Mouse (Mus musculus) limb, embryonic 13.5 days (tissue): Measurements from ENCODE around the gene Sun1. TPM values are rescaled to one million over a fixed set of nuclear protein-coding genes. Genes with fewer than 3 reads are reported as not detected.

ENCODE experiments used
- ATAC-seq: fragments of 200-750 bp; cut with Nextera tagmentation; 2 replicates; pipeline ENCODE4 v1.8.0; 2017; ENCODE audit warnings: low read depth, moderate number of reproducible peaks, moderate TSS enrichment; ENCODE audit not compliant: low FRiP score
- H3K27ac ChIP-seq: fragments of 300-500 bp; sonication (generic); 2 replicates; pipeline ENCODE4 v1.5.1; 2015; ENCODE audit warnings: inconsistent platforms, mild to moderate bottlenecking, moderate library complexity
- H3K27me3 ChIP-seq: fragments of 300-500 bp; sonication (generic); 2 replicates; pipeline ENCODE4 v1.6.1; 2015; ENCODE audit warnings: mild to moderate bottlenecking, inconsistent platforms
- H3K36me3 ChIP-seq: fragments of 300-500 bp; sonication (generic); 2 replicates; pipeline ENCODE4 v1.6.1; 2015; ENCODE audit warnings: inconsistent platforms, mild to moderate bottlenecking, moderate library complexity
- H3K4me1 ChIP-seq: fragments of 300-500 bp; sonication (generic); 2 replicates; pipeline ENCODE4 v1.6.1; 2015; ENCODE audit warnings: inconsistent platforms
- H3K4me2 ChIP-seq: fragments of 300-500 bp; sonication (generic); replicated peaks from 2 replicates; pipeline ENCODE4 v1.6.1; 2015; ENCODE audit warnings: inconsistent platforms, mild to moderate bottlenecking, moderate library complexity
- H3K4me3 ChIP-seq: fragments of 300-500 bp; sonication (generic); 2 replicates; pipeline ENCODE4 v1.5.1; 2015; ENCODE audit warnings: moderate library complexity, mild to moderate bottlenecking, inconsistent platforms
- H3K9ac ChIP-seq: fragments of 300-500 bp; sonication (generic); 2 replicates; pipeline ENCODE4 v1.6.1; 2015; ENCODE audit warnings: mild to moderate bottlenecking, inconsistent platforms
- H3K9me3 ChIP-seq: fragments of 300-500 bp; sonication (generic); 2 replicates; pipeline ENCODE4 v1.6.1; 2016; ENCODE audit warnings: inconsistent platforms
- WGBS: fragments of 180-500 bp; shearing (Covaris S2); methylation state at CpG from one replicate; pipeline ENCODE4 v1.1.7; 2015; 5-methylcytosine and 5-hydroxymethylcytosine counted together
- polyA plus RNA-seq: library from polyadenylated mRNA; unstranded; fragments of >200 nt; fragmentation: Nextera tagmentation; extraction: Ambion mirVana; gene quantifications from 2 replicates; pipeline ENCODE4 v1.2.1, GENCODE M21; 2015

Sun1 gene
- polyA plus RNA-seq, 1 experiment from 2014 or later: 51.1 TPM

GRCm38 (mm10) chr5:139254938-139255337 is 54.5 kb downstream of the Sun1 start:
- ATAC-seq: no peak
- Histone ChIP-seq H3K9me3 (no peaks in the 10 kb centered on the region), H3K4me3 (no peak overlapping the region), H3K27me3 (no peaks in the 10 kb centered on the region), H3K4me2 (no peak overlapping the region), H3K9ac (peak overlapping the region; percentile 94; the same call in 1 of the 2 replicates), H3K36me3 (peaks cover 43% of the 10 kb centered on the region), H3K27ac (no peak overlapping the region), H3K4me1 (peaks cover 30% of the 10 kb centered on the region)
- 88% methylated on average over 6 of the region's 6 CpGs for WGBS

DNA sequence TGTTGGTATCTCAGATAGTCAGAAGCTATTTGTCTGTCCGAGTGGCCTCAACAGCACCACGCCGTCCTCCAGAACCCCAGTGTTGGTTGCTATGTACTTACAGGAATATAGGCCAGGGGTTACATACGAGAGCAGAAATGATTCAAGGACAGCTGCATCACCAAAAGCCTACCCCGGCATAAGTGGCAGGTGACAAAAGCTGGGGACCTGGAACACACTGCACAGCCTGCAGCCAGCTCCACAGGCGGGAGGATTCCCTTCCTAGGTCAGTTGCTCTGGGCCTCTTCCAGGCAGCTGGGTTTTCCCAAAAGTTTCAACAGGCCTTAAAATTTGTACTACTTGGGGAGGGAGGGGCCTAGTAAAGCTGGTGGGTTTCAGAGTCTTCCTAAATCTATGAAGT is 55.3 kb downstream of the Sun1 start:
- no peak for ATAC-seq
- WGBS: 92% methylated on average over 6 of the region's 6 CpGs
- no peak overlapping the region for H3K27ac ChIP-seq
- H3K27me3 ChIP-seq: no peaks in the 10 kb centered on the region
- H3K9me3 ChIP-seq: no peaks in the 10 kb centered on the region
- peak overlapping the region; percentile 1; the same call in 1 of the 2 replicates for H3K9ac ChIP-seq
- peaks cover 30% of the 10 kb centered on the region for H3K4me1 ChIP-seq
- H3K36me3 ChIP-seq: peaks cover 43% of the 10 kb centered on the region
- no peak overlapping the region for H3K4me2 ChIP-seq
- no peak overlapping the region for H3K4me3 ChIP-seq

DNA sequence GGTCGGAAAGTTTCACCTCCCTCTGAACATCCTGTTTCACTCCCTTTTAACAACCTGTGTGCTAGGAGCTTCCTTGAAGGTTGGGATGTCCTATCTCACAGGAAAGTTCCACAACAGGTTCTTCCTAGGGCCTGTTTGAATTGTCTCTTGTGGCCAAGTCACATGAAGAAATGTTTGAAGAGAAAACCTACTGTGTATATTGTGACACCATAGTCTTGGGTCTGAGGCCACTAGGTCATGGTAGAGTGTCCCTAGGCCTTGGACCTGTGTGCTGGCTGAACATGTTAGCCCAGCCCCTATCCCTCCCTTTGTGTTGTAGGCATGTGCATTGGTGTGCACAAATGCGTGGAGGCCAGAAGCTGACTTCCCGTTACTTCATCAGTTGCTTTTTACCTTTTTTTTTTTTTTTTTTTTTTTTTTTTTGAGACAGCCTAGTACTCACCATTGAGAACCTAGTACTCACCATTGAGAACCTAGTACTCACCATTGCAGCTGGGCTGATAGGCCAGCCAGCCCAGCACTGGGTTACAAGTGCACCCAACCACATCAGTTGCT is 55.9 kb downstream of the Sun1 start:
- Histone ChIP-seq H3K9ac (no peak overlapping the region), H3K27me3 (no peaks in the 10 kb centered on the region), H3K4me3 (no peak overlapping the region), H3K36me3 (peaks cover 48% of the 10 kb centered on the region), H3K9me3 (no peaks in the 10 kb centered on the region), H3K4me1 (peaks cover 30% of the 10 kb centered on the region), H3K27ac (no peak overlapping the region), H3K4me2 (no peak overlapping the region)
- ATAC-seq: no peak
- 84% methylated on average over 3 of the region's 3 CpGs for WGBS

DNA sequence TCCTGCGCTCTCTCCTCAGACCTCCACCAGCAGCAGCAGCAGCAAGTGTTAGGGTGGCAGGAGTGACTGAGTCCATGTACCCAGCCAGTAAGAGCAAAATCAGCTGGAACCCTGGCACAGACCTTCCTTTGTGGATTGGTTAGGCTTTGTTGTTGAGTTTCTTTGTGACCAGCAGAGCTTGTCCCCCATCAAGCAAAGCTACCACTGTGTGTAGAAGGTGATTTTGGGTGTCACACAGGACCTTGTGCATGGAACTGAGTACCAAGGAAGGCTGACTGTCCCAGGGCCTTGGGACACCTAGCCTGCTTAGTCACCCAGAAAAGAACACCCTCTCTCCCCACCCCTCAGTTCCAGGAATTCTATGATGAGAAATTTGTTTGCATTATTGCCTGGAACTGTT is 56.8 kb downstream of the Sun1 start:
- H3K4me2 ChIP-seq: no peak overlapping the region
- H3K27me3 ChIP-seq: no peaks in the 10 kb centered on the region
- no peak overlapping the region for H3K9ac ChIP-seq
- H3K4me3 ChIP-seq: no peak overlapping the region
- no peak overlapping the region for H3K27ac ChIP-seq
- peaks cover 25% of the 10 kb centered on the region for H3K4me1 ChIP-seq
- no peaks in the 10 kb centered on the region for H3K9me3 ChIP-seq
- no peak for ATAC-seq
- peaks cover 58% of the 10 kb centered on the region for H3K36me3 ChIP-seq
- 97% methylated on average over 1 of the region's 1 CpGs for WGBS

DNA sequence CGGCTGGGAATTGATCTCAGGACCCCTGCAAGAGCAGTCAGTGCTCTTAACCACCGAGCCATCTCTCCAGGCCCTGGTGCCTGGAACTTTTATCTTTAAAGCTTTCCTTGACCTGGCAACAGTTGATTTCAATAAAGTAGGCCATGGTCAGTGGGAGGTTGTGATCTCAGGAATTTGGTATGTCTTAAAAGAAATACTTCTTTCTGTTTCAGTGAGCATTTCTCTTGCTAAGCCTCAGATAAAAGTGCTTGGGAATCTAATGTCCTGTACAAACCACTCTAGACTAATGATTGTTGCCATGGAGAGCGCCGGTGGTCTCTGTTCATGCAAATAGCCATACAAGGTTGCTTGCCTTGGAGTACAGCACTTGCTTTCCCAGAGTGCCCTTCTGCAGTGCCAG is 57.4 kb downstream of the Sun1 start:
- no peak overlapping the region for H3K4me3 ChIP-seq
- no peak for ATAC-seq

GRCm38 (mm10) chr5:139258371-139259035 is 58.1 kb downstream of the Sun1 start:
- no peaks in the 10 kb centered on the region for H3K27me3 ChIP-seq
- no peaks in the 10 kb centered on the region for H3K9me3 ChIP-seq
- H3K4me2 ChIP-seq: no peak overlapping the region
- peaks cover 70% of the 10 kb centered on the region for H3K36me3 ChIP-seq
- H3K4me1 ChIP-seq: peaks cover 21% of the 10 kb centered on the region
- no peak for ATAC-seq
- H3K27ac ChIP-seq: no peak overlapping the region
- no peak overlapping the region for H3K9ac ChIP-seq
- H3K4me3 ChIP-seq: no peak overlapping the region
- WGBS: 93% methylated on average over 8 of the region's 8 CpGs

More for the DNA sequence above, 57.4 kb downstream of the Sun1 start:
- no peak overlapping the region for H3K4me2 ChIP-seq
- H3K9me3 ChIP-seq: no peaks in the 10 kb centered on the region
- H3K27ac ChIP-seq: no peak overlapping the region
- peaks cover 63% of the 10 kb centered on the region for H3K36me3 ChIP-seq
- peaks cover 25% of the 10 kb centered on the region for H3K4me1 ChIP-seq
- no peak overlapping the region for H3K9ac ChIP-seq
- 81% methylated on average over 4 of the region's 4 CpGs for WGBS
- no peaks in the 10 kb centered on the region for H3K27me3 ChIP-seq

GRCm38 (mm10) chr5:139259853-139260252 is 59.4 kb downstream of the Sun1 start:
- H3K36me3 ChIP-seq: peaks cover 83% of the 10 kb centered on the region
- WGBS: 85% methylated on average over 5 of the region's 5 CpGs
- ATAC-seq: no peak
- no peaks in the 10 kb centered on the region for H3K27me3 ChIP-seq
- no peak overlapping the region for H3K4me3 ChIP-seq
- peaks cover 7% of the 10 kb centered on the region; the same call in 1 of the 2 replicates for H3K4me1 ChIP-seq
- no peaks in the 10 kb centered on the region for H3K9me3 ChIP-seq
- no peak overlapping the region for H3K4me2 ChIP-seq
- no peak overlapping the region for H3K9ac ChIP-seq
- no peak overlapping the region for H3K27ac ChIP-seq

DNA sequence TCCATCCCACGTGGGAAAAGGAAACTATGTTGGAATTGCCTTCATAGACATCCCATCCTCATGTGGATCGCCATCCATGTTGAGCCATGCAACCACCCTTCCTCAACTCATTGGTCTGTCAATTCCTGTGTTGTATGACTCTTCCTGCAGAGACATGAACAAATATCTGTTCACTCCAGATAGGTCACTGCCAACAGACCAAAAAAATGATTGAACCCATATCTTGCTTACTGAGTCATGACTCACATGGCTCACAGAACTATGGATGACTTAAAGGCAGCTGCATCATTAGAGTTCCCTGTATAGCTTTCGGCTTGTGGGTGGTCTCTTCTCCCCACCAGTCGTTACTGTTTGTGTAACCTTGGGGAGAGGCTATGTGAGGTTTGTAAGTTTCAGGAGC is 61.0 kb downstream of the Sun1 start:
- H3K4me1 ChIP-seq: no peaks in the 10 kb centered on the region
- H3K4me2 ChIP-seq: no peak overlapping the region
- H3K9me3 ChIP-seq: no peaks in the 10 kb centered on the region
- no peak overlapping the region for H3K9ac ChIP-seq
- H3K4me3 ChIP-seq: no peak overlapping the region
- H3K27me3 ChIP-seq: no peaks in the 10 kb centered on the region
- WGBS: 92% methylated on average over 4 of the region's 4 CpGs
- ATAC-seq: no peak
- H3K36me3 ChIP-seq: peaks cover 86% of the 10 kb centered on the region
- H3K27ac ChIP-seq: no peak overlapping the region

- WGBS: 89% methylated on average over 4 of the region's 4 CpGs
Measured at GRCm38 (mm10) chr5:139267661-139268060, 67.2 kb downstream of the Sun1 start.

GRCm38 (mm10) chr5:139270806-139271521 is 70.5 kb downstream of the Sun1 start:
- Histone ChIP-seq H3K4me3 (no peak overlapping the region), H3K4me2 (no peak overlapping the region), H3K4me1 (no peaks in the 10 kb centered on the region), H3K27ac (no peak overlapping the region), H3K27me3 (no peaks in the 10 kb centered on the region), H3K9me3 (no peaks in the 10 kb centered on the region), H3K9ac (no peak overlapping the region), H3K36me3 (peaks cover 38% of the 10 kb centered on the region)
- WGBS: 73% methylated on average over 16 of the region's 16 CpGs
- no peak for ATAC-seq

More at GRCm38 (mm10) chr5:139267661-139268060, 67.2 kb downstream of the Sun1 start:
- H3K4me3 ChIP-seq: no peak overlapping the region
- H3K9ac ChIP-seq: no peak overlapping the region
- peaks cover 71% of the 10 kb centered on the region for H3K36me3 ChIP-seq
- no peak for ATAC-seq
- H3K27ac ChIP-seq: no peak overlapping the region
- H3K4me2 ChIP-seq: no peak overlapping the region
- H3K9me3 ChIP-seq: no peaks in the 10 kb centered on the region
- no peaks in the 10 kb centered on the region for H3K4me1 ChIP-seq
- H3K27me3 ChIP-seq: no peaks in the 10 kb centered on the region

DNA sequence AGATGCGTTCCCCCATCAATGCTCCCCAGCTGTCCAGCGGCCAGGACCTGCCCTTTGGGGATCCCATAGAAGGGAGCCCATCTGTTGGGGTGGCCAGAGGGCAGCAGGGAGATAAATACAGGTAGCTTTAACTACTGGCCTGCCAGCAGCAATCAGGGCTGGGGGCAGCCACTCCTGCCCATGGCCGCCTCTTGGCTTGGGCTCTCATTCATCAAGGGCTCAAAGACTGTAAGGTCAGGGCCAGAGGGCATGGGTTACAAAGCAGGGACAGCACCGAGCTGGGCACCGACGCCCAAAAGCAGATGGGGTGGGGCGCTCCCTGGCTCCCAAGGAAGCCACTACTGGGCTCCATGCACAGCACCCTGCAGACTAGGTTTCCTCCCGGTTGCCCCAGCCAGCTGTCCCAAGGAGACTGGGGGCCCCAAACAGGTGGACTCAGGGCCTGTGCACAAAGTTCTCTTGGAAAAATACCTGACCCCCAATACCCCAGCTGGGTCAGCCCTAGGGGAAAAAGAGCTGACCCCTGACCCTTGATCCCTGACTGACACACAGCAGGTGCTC is 71.6 kb downstream of the Sun1 start:
- Histone ChIP-seq H3K9me3 (no peaks in the 10 kb centered on the region), H3K4me3 (no peak overlapping the region), H3K36me3 (peaks cover 27% of the 10 kb centered on the region), H3K4me2 (no peak overlapping the region), H3K27me3 (no peaks in the 10 kb centered on the region), H3K9ac (no peak overlapping the region), H3K4me1 (no peaks in the 10 kb centered on the region), H3K27ac (no peak overlapping the region)
- ATAC-seq: 0 out of 2 replicates have a peak, but pooled peaks have one; percentile 20
- 49% methylated on average over 8 of the region's 8 CpGs for WGBS

DNA sequence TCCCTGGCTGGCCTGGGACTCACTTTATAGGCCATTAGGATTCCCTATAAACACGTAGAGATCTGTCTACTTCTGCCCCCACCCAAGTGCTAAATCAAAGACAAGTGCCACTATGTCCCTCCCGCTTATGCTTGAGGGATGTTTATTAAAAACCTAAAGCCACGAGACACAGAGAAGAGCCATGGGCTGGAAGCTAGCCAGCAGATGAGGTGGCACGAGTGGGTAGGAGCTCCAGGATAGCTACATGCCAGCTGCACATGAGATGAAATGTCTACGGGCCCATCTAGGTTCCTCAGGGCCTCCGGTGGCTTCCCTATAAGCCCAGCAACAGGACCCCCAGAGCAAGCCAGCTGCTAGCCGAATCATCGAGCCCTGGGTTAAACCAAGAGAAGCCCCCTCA is 76.8 kb downstream of the Sun1 start:
- no peaks in the 10 kb centered on the region for H3K9me3 ChIP-seq
- ATAC-seq: no peak
- WGBS: 68% methylated on average over 8 of the region's 8 CpGs

More for the DNA sequence above, 76.8 kb downstream of the Sun1 start:
- no peak overlapping the region for H3K4me3 ChIP-seq
- H3K36me3 ChIP-seq: no peaks in the 10 kb centered on the region
- no peaks in the 10 kb centered on the region for H3K27me3 ChIP-seq
- no peak overlapping the region for H3K27ac ChIP-seq
- H3K9ac ChIP-seq: no peak overlapping the region
- H3K4me2 ChIP-seq: no peak overlapping the region
- H3K4me1 ChIP-seq: peaks cover 17% of the 10 kb centered on the region
